Mouse (Mus musculus) testis, adult 2 months (tissue): ENCODE measurements around the gene Rgs12. TPM values are rescaled to one million over a fixed set of nuclear protein-coding genes. Genes with fewer than 3 reads are reported as not detected.

Experiments used
- H3K27ac ChIP-seq: fragments of 200-500 bp; 2 replicates; pipeline ENCODE4 v1.5.1; 2012; ENCODE audit warnings: low read depth, low read length; ENCODE audit not compliant: control insufficient read depth, insufficient read depth
- H3K27me3 ChIP-seq: fragments of 200-500 bp; 2 replicates; pipeline ENCODE4 v1.6.1; 2012; ENCODE audit warnings: mild to moderate bottlenecking, low read length, moderate library complexity; ENCODE audit not compliant: control insufficient read depth, insufficient read depth
- H3K36me3 ChIP-seq: fragments of 200-500 bp; 2 replicates; pipeline ENCODE4 v1.6.1; 2012; ENCODE audit warnings: mild to moderate bottlenecking, low read length; ENCODE audit not compliant: control insufficient read depth, insufficient read depth
- H3K4me1 ChIP-seq: fragments of 200-500 bp; 2 replicates; pipeline ENCODE4 v1.6.1; 2012; ENCODE audit warnings: low read length; ENCODE audit not compliant: control insufficient read depth, insufficient read depth
- H3K4me3 ChIP-seq: fragments of 200-500 bp; 2 replicates; pipeline ENCODE4 v1.5.1; 2012; ENCODE audit warnings: low read depth, mild to moderate bottlenecking, low read length, moderate library complexity, mixed read lengths; ENCODE audit not compliant: control insufficient read depth
- CTCF ChIP-seq: fragments of 200-500 bp; IDR thresholded peaks from 2 replicates; pipeline ENCODE4 v1.5.1; 2012; ENCODE audit warnings: low read depth, mild to moderate bottlenecking, inconsistent platforms, low read length, moderate library complexity; ENCODE audit not compliant: control insufficient read depth, insufficient read depth, insufficient replicate concordance
- POLR2A ChIP-seq: fragments of 200-500 bp; IDR thresholded peaks from 2 replicates; pipeline ENCODE4 v1.6.1; 2012; ENCODE audit warnings: low read depth, mild to moderate bottlenecking, inconsistent platforms, low read length, moderate library complexity; ENCODE audit not compliant: control insufficient read depth
- polyA plus RNA-seq: library from polyadenylated mRNA; depleted of rRNA; stranded (reverse); fragments of >200 nt; gene quantifications from 2 replicates; pipeline ENCODE4 v1.2.3, GENCODE M21; 2012

Rgs12 gene
- polyA plus RNA-seq, 1 experiment = 35.2 TPM

DNA sequence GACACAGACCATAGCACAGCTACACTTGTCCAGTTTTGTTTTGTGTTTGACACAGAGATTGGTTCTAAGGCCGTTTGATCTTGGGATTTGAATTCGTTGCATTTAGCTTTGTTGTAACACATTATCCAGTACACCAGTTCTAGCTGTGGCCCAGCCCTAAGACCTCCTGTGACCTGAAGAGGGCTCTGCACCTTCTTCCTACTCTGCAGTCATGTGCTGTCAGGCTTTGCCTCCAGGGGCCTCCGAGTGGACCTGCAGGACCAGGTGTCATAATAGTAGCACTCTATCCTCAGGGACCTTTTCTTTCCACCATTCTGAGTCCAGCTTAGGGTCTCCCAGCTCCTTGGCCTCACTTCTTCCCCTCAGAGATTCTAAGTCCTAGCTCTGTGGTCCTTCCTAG, 23.2 kb downstream of the Rgs12 start:
- TF ChIP-seq CTCF (no peak), POLR2A (no peak)
- Histone ChIP-seq H3K27ac (no peak overlapping the region), H3K4me1 (no peaks in the 10 kb centered on the region), H3K36me3 (peaks cover 2% of the 10 kb centered on the region; the same call in 1 of the 2 replicates), H3K4me3 (no peak overlapping the region), H3K27me3 (no peaks in the 10 kb centered on the region)

DNA sequence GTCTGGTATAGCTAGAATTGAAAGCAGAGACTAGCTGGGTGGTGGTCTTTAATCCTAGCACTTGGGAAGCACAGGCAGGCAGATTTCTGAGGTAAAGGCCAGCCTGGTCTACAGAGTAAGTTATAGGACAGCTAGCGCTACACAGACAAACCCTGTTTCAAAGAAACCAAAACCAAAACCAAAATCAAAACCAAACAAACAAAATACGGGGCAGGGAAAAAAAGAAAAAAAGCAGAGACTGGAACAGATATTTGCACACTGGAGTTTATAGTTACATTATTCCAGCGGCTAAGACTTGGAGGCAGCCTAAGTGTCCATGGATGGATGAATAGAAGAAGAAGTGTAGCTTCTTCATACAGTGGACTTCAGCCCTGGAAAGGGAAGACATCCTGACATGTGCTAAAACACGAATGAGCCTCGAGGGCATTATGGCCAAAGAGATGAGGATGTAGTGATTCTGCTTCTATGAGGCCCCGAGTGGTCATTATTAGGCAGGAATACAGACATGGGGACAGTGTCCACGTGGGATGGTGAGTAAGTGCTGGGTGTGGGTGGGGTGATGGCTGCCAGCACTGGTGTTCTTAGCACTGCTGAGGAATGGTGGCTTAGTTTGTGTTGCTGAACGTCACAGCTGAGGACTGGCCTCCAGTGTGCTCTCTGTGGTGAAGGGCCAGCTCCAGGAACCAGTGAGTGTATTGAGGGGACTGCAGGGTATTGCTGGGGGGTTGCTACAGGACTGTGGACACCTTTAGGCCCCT, 24.5 kb downstream of the Rgs12 start:
- no peak for TF ChIP-seq POLR2A
- H3K36me3 ChIP-seq = no peaks in the 10 kb centered on the region; the same call in 1 of the 2 replicates
- H3K4me1 ChIP-seq = no peaks in the 10 kb centered on the region
- H3K4me3 ChIP-seq = no peak overlapping the region
- H3K27me3 ChIP-seq = no peaks in the 10 kb centered on the region
- H3K27ac ChIP-seq = no peak overlapping the region

DNA sequence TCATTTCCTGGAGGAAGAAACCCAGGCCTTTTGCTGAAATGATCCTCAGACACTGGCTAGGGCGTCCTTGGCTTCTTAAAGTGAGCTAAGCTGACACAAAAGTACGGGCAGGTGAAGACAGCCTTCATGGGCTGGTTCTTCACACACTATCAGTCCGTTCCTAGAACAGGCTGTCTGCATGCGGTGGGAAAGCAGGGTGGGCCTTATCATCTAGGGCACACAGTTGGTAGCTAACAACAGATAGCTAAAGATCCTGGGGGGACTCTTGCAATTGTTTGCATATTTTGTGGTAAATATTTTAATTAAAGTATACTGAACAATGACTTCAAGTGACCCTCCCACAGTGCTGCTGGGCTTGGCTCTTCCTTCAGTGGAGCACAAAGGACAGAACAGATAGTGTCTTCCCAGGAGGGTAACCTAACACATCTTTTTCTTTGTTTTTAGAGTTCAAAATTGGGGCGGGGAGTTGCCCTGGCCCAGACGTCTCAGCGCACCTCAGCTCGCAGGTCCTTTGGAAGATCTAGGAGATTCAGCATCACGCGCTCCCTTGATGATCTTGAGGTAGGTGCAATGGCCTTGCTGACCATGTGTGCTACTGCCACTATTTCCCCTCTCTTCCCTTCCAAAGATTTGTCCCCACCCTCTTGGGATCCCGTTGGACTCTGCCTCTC, 25.7 kb downstream of the Rgs12 start:
- no peaks in the 10 kb centered on the region; the same call in 1 of the 2 replicates for H3K36me3 ChIP-seq
- H3K27me3 ChIP-seq = no peaks in the 10 kb centered on the region
- H3K4me1 ChIP-seq = no peaks in the 10 kb centered on the region
- no peak overlapping the region for H3K27ac ChIP-seq
- no peak overlapping the region for H3K4me3 ChIP-seq
- TF ChIP-seq POLR2A = no peak
- TF ChIP-seq CTCF = no peak

DNA sequence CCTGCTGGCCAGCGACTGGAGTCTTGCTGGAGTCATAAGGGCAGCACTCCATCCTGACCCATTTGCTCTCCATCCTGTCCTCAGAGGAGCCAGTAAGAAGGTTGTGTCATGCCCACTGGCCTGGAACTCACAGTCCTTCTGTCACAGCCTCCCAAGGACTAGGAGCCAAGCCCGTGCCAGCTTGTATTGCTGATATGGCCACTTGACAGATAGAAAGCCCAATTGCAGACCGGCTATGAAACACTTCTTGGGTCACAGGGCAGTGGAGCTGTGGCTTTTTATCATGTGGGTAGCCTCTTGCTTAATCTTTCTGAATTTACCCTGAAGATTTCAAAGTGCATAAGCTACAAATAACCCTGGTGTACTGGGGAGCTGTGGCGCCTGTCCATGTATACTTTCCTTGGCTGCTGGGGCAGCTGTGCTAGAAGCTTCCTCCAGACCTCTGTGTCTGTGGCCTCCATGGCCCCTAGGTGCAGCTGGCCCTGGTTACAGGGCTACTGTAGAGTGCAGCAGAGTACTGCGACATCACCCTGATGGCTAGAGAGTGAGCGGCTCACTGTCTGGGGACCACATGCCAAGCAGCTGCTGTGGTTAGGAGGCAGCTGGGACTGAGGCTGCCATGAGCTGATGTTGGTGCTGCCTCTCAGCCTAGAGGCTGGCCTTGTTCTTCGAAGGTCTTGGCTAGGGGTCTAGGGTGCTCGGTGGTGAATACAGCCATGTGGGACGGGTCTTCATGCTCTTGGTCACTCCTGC, 27.5 kb downstream of the Rgs12 start:
- Histone ChIP-seq H3K4me3 (no peak overlapping the region), H3K27ac (no peak overlapping the region), H3K36me3 (no peaks in the 10 kb centered on the region; the same call in 1 of the 2 replicates), H3K4me1 (no peaks in the 10 kb centered on the region), H3K27me3 (no peaks in the 10 kb centered on the region)
- TF ChIP-seq CTCF (no peak), POLR2A (no peak)

DNA sequence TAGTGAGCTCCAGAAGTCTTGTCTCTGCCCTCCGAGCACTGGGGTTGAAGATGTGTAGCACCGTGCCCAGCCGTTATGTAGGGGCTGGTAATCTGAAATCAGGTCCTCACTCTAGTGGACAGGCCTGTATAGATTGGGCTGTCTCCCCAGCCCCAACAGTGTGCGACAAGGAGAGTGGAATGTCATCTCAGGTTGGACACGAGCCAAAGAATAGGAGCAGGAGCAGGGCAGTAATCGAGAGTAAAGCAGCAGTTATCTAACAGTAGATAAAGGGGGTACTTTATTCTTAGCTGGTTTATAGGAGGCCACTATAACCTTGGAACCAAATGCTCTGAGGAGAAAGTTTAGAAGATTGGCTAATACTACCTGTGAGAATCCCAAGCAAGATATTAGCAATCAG, 30.9 kb downstream of the Rgs12 start:
- H3K36me3 ChIP-seq = no peaks in the 10 kb centered on the region; the same call in 1 of the 2 replicates
- no peak overlapping the region for H3K27ac ChIP-seq
- H3K4me3 ChIP-seq = no peak overlapping the region
- no peaks in the 10 kb centered on the region for H3K4me1 ChIP-seq
- no peaks in the 10 kb centered on the region for H3K27me3 ChIP-seq
- TF ChIP-seq POLR2A (no peak), CTCF (no peak)

DNA sequence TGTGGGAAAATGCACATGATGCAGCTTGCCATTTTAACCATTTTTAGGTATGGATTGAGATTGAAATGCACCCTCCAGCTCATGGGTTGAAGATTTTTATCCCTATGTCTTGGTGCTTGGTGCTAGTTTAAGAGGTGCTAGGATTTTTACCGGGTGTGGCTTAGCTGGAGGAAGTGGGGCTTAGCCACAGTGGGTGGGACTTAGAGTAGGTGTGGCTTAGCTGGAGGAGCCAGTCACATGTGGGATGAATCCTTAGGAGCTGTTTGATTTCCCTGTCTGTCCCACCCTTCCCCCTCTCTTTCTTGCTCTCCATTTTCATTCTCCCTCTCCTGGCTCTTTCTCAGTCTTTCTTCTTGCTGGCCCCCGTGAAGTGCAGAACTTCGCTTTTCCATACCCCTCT, 32.5 kb downstream of the Rgs12 start:
- Histone ChIP-seq H3K4me3 (no peak overlapping the region), H3K27ac (no peak overlapping the region), H3K4me1 (no peaks in the 10 kb centered on the region), H3K36me3 (no peaks in the 10 kb centered on the region; the same call in 1 of the 2 replicates), H3K27me3 (no peaks in the 10 kb centered on the region)
- TF ChIP-seq CTCF (no peak), POLR2A (no peak)

DNA sequence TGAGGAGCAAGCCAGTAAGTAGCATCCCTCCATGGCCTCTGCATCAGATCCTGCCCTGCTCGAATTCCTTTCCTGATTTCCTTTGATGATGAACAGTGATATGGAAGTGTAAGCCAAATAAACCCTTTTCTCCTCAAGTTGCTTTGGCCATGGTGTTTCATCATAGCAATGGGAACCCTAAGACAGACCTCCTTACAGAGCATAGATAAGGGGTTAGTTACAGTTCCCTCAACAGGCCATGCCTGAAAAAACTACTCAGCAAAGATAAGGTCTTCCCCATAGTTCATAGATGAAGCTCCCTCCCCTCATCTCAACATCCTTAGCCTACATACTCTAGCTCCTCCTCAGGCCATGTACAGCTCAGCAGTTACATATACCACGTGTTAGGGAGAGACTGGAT, 35.7 kb downstream of the Rgs12 start:
- Histone ChIP-seq H3K4me1 (no peaks in the 10 kb centered on the region), H3K36me3 (peaks cover 1% of the 10 kb centered on the region), H3K27ac (no peak overlapping the region), H3K27me3 (no peaks in the 10 kb centered on the region), H3K4me3 (no peak overlapping the region)
- TF ChIP-seq CTCF (no peak), POLR2A (no peak)

DNA sequence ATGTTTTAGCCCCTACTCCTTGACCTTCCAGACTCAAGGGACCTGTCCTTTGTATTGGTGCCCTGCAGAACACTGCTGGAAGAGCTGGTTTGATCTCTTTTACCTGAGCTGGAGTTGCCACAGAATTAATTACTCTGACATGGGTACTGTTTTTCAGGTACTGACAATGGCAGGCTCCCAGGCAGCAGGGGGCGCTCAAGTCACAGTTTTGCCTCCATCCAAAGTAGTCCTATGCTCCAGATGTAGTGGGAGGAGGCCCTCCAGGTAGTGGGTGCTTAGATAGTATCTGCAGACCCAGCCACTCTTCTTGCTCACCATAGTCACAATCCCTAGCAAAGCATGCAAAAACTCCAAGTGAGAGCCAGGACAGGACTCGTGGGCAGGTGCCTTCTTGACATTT, 36.6 kb downstream of the Rgs12 start:
- Histone ChIP-seq H3K4me1 (no peaks in the 10 kb centered on the region), H3K27me3 (no peaks in the 10 kb centered on the region), H3K27ac (no peak overlapping the region), H3K36me3 (peaks cover 1% of the 10 kb centered on the region), H3K4me3 (no peak overlapping the region)
- TF ChIP-seq CTCF (peak; percentile 74; the same call in 1 of the 2 replicates), POLR2A (no peak)
